In genomic region chr1:53467325-53467670, GRCm38 (mm10) we compare ENCODE assay signal across 19 mouse cellular contexts.
"Had no signal": no experiment of that assay in that cellular context is flagged by ENCODE, and none has a peak within 500 bp of the region (broad histone marks: within the 10 kb centered on the region; RNA-seq: fewer than 3 reads in every experiment).

No protein-coding gene starts in this region.

- H3K27me3 ChIP-seq: liver, embryonic 12.5 days; midbrain, embryonic 12.5 days; neural tube, embryonic 12.5 days had no signal

- H3K27ac ChIP-seq: liver, embryonic 12.5 days; liver, embryonic 14.5 days; midbrain, embryonic 10.5 days; midbrain, embryonic 12.5 days; neural tube, embryonic 12.5 days had no signal

- H3K4me1 ChIP-seq: liver, embryonic 12.5 days; midbrain, embryonic 10.5 days; midbrain, embryonic 12.5 days; neural tube, embryonic 12.5 days had no signal

- H3K4me3 ChIP-seq: liver, embryonic 12.5 days; midbrain, embryonic 10.5 days; midbrain, embryonic 12.5 days; myocyte; neural tube, embryonic 12.5 days had no signal

- H3K4me2 ChIP-seq: liver, embryonic 12.5 days; lung, embryonic 14.5 days; midbrain, embryonic 12.5 days; neural tube, embryonic 12.5 days had no signal

- H3K9me3 ChIP-seq: liver, embryonic 12.5 days; midbrain, embryonic 10.5 days; midbrain, embryonic 12.5 days; neural tube, embryonic 12.5 days had no signal

- ATAC-seq: liver, embryonic 12.5 days had no signal

- H3K36me3 ChIP-seq: liver, embryonic 12.5 days; midbrain, embryonic 10.5 days; midbrain, embryonic 12.5 days; neural tube, embryonic 12.5 days had no signal

- H3K9ac ChIP-seq: liver, embryonic 12.5 days; liver, embryonic 14.5 days; lung, embryonic 14.5 days; midbrain, embryonic 12.5 days; neural tube, embryonic 12.5 days had no signal

- DNase-seq: lung, adult 18-20 months; lung, embryonic 14.5 days; lung, postnatal 10 days; lung, postnatal 4 days; midbrain, embryonic 14.5 days; retina, postnatal 1 day; right cerebral cortex, adult 18-20 months; right cerebral cortex, postnatal 25 days; right cerebral cortex, postnatal 4 days; spleen, adult 18-20 months; thymus, adult 18-20 months; thymus, postnatal 14 days; thymus, postnatal 4 days had no signal
